Mouse (Mus musculus): ENCODE data around the gene Gm17720.

DNA sequence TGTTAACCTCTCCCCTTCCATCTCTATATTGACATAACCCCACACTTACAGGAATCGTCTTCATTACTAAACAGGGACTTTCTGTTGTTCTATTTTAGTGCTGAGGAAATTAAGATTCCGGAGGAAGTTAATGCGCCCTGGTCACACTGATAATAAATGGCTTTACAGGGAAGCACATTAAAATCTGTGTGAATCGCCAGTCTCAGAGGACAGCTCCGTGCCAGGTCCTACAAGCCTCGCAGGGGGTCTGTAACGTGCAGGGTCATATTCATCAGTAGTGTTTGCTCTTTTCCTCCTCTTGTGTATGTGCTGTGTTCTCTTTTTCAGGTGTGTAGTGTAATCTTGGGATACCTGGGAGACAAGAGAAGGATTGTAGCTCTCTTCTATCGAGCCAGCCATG, 44.3 kb downstream of the Gm17720 start:
- no peak for TF ChIP-seq CTCF (IDR thresholded peaks at IDR 0.05; ENCODE audit: extremely low read depth, insufficient read depth, low read length)
- TF ChIP-seq POLR2A (IDR thresholded peaks at IDR 0.05; ENCODE audit: extremely low read depth, insufficient read depth, low read length) = no peak
